Mouse (Mus musculus) lung, postnatal 14 days (tissue): ENCODE measurements around the gene Dhx33.

Source experiments
- DNase-seq: peaks from one replicate; pipeline ENCODE4 v3.0.0; 2021

The Dhx33 gene

DNA sequence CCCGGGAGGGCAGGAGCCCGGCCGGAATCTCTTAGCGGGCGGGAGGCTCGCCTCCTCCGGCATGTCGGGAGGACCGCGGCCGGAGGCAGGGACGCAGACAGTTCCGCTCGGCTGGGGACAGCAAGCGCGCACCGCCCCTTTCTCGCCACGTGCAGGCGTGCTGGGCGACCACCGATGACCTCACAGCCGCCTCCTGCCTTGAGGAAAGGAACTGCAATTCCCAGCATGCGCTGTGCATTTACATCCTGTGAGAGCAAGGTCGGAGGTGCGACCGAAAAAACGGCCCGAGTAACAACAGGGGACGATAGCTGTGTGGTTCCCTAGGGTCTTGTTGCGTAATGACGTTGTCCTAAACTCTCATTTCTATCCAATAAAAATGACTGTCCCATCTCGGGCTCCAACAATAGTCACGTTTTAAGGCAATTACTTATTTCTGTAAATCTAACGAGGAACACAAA is at the start of gene Dhx33:
TSS of gene Dhx33 (minus strand) at position 122 of the 458 bp plus-strand sequence.
- DNase-seq = peak; percentile 96

DNA sequence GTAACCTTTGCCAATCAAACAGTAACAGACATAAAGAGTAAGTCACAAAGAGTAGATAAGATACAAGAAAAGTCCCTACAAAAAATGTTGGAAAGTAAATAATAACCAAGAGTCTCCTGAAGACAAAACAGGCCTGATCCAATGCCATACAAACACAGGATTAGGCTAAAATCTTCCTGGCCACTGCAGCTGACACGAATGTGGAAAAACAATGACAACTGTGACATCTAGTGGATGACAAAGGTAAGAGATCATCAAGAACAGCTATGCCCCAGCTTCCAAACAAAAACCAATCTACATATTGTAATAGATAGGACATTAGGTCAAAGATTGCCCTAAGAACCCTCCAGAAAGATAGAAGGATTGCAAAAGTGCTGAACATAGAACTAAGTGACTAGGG is 48.3 kb upstream of the Dhx33 start:
- DNase-seq = peak; percentile 7

DNA sequence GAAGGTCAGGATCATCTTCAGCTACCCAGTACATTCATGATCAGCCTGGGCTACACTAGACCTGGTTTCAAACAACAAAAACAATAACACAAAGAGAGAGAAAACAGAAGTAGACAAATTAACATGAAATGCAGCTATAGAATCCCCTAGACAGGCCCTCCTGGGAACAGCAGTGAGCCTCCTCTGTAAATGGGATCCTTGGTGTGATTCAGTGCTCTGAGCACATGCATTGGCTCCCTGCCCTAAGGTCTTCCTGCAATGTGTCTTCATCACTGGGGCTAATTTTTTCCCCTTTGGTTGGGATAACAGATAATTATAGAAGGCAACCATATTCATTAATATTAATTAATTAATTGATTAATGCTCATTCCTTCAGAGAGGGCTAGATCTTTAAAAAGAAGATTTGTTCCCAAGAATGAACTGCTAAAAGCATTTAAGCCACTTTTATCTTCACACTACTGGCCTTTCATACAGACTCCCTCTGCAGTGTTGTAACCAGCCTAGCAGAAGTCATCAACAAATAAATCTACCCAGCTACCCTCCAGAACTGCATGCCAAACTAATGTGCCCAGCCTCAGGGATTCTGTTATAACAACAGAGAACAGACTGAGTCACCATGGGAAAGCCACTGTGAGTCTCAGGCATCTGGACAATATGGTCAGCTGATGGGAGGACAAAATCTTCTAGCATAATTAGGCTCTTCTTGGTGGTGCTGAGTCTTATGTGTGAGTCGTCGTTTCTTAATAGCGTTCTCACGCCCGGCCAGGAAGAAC is 35.5 kb upstream of the Dhx33 start:
- DNase-seq = no peak

DNA sequence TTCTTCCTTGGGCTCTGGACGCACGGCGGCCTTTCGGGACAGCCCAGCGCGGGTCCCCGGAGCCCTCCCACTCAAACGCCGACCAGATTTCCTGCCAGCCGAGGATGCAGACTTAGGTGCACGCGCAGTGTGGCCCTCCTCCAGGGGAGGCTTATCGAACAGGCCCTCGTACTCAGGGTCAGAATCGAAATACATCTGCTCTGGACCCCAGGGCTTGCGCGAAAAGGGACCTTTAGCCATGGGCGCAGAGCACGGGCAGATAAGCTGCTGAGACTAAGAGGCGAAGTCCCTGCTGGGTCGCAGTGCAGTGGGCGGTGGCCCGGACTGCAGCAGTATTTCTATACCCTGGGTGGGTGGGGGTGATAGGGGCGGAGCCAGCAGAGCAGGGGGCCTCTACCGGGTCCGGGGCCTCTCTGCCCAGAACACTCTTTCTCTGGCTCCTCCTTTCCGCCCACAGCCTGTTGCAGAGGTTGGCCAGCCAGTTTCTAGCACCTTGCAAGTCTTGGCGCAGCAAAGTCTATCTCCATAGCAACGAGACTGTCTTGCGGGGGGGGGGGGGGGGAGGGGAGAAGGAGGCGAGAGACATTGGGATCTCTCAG is 29.0 kb upstream of the Dhx33 start, which contains the start of gene 6330403K07Rik:
TSS of gene 6330403K07Rik (minus strand) at position 351 of the 599 bp plus-strand sequence.
- DNase-seq = peak; percentile 29

DNA sequence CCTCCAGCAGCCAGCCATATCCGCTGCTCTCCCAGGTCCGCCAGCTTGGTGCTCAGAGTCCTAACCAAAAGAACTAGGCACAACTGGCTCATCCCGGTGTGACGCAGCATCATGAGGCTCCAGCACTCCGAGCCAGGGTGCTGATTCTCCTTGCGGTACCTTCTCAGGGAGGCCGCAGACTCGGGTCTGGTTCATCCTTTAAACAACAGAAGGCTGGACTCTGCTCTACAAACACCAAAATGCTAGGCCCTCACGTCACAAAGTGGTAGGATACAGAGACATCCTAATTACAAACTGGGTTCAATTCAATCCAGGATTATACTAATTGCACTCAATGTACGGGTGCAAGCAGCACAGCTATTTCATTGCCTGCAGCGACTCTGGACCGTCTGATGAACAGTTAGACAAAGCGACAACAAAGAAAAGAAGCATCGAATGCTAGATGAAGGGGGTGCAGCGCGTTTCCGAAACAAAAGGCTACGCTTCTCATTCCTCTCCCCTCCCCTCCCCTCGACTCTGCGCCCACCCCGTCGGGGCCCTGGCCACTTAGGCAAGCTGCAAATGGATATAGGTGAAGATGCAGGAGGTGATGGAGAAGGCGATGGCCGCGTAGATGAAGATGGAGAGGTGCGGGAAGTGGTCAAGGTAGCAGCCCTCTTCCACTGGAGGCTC is 28.4 kb upstream of the Dhx33 start:
- DNase-seq = no peak

DNA sequence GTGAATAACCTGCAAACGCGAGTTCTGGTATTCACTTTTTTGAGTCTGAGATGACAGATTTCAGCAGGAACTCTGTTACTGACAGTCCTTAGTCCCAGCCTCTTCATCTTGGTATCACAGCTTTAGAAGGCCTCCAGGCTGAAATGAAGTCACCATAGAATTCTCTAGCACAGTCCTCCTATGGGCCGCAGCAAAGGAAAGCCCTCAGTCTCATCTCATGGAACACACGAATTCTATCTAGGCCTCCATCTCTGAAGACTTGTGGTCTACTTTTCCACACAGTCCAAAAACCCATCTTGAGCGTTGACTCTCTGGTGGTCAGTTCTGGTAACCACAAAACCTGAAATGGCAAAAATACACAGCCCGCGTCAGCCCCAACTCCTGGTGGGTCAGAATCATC is 27.8 kb upstream of the Dhx33 start:
- no peak for DNase-seq

DNA sequence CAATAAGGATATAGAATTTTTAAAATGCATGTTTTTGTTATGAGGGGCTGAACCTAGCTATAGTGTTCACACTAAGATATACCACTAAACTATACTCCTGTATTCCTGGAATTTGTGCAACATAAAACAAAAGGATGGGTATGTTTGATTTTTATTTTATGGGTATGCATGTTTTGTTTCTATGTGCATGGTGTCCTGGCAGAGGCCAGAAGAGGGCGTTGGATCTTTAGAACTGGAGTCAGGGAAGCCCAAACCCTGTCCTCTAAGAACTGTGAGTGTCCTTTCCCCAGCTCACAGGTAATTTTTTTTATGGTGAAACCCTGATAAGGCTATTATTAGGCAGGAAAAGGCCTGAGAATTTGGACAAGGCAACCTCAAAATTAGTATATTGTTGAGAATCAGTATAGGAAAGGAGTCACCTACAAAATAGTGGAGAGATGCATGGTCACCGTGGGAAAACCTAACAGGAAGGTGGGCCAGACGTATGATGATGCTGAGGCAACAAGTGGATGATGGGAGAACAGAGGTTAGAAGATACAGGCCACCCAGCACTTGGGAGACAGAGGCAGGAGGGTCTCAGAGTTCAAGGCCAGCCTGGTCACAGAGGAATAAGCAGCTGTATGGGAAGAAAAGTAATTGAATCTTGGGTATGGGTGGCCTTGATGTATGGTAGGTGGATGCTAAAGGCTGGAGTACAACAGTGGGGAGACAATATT is 25.3 kb upstream of the Dhx33 start:
- DNase-seq = no peak

DNA sequence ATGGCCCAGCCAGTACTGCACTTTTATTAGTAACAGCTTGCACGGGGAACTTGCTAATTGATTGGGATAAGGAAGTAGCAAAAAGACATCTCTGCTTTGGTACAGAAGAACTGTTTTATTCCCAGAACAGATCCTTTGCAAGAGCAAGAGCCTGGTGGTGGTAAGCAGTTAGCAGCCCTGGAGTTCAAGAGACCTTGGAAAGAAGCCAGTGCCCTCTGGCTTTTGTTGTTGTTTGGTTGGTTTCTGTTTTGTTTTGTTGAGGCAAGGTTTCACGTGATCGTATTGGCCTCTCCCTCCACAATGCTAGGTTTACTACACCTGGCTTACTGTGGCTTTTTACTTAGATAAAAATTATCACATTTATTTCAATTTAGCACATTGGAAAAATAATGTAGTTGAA is 24.0 kb upstream of the Dhx33 start:
- no peak for DNase-seq

DNA sequence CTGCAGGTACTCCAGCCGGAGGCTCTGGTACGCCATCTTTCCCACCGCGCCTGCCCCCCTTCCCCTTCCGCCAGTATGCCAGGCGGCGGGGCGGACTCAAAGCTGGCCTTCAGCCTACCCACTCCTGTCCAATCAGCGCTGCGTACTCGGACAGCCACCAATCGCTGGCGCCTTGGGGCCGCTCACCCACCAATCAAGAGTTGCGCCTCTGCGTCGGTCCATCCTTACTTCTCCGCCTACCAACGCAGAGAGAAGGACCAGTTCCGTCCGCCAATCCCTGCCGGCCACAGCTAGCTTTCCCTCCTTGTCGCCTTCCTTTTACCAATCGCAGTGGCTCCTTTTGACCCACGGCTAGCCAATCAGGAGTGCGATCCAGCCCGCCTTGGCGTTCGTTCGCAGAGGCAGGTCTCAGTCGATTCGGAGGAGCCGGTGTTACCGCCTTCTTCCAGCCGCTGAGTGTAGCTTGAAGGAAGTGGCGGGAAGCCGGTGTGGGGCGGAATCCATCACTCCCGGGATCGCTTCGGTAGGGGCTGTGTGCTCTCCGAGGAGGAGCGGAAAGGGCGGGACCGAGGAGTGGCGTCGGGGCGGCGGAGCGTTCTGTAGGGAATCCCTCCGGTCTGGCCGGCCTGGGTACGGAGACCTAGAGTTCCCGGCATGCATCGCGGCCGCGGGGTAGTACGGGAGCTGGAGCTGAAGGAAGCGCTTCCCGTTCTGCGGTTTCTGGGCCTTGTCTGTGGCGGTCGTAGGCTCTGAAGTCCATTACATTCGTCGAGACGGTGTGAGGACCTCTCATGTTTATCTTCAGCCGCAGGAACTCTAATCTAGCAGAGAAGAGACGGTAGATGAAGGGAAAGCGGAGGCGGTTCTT is 15.2 kb upstream of the Dhx33 start, which contains the start of the genes Mis12 and Derl2:
TSS of gene Mis12 (plus strand) at position 411 of the 868 bp plus-strand sequence.
TSS of gene Derl2 (minus strand) at position 641 of the 868 bp plus-strand sequence.
- DNase-seq = peak; percentile 97

DNA sequence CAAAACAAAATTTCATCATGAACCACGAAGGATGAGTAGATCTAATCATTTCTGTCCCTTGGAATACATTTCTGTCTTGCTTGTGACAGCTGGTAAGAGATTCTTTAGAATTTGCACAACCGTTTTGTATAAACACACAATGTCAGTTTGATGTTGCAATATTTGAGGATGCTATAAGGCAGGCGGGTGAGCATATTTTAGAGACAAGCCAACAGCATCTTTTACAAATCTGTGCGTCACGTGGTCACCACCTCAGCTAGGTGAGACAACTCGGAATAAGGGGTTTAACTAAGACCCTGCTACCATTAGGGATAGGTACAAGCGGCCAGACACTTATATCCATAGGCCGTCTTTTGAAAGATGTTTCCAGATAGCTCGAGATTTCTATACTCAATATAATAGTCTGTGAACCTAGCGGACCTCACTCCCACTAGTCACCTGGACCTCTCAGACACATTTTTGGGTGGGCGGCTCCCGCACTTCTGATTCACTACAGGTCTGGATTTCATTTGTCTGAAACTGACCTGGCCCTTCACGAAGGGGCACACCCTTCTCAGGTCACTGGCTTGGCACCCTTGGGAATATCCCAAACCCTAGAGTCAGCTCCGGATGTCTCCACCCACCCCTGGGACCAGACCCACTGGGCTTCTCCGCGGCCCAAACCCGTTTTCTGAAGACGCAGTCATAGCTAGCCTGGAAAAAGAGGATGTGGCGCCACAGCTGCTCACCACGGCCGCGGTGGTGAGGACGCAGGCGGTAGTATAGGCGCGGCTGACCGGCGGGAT is 14.4 kb upstream of the Dhx33 start:
- DNase-seq = no peak

DNA sequence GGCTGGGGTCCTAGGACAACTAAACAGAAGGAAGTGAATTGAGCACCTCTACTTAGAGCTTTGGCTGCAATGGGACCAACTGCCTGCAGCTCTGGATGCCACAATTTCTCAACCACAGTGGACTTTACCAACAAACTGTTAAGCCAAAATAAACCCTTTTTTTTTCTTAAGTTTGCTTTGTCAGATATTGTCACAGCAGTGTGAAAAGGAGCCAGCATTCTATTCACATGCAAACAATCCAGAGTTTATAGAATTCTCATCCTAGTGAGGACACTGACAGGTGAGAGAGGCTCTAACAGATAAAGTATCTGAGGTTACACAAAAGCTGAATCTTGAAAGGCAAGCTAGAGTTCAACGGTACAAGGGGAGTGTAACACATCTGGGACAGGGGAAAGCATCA is 12.8 kb upstream of the Dhx33 start:
- no peak for DNase-seq

DNA sequence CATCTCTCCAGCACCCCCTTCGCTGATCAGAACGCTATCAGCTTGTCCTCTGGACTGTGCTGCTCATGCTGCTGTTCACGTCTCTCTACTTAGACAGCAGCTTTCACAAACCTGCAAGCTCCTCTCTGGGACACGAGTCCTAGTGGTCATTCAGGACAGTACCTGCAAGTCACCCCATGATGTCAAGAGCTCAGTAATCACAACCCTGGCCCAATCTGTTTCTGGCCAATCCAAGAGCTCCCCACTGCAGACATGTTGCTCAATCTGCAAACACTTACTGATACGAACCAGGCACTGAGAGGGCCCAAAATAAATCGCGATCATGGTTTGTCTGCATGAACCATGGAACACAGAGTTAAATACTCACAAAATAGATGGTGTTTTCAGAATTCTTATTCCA is 8.5 kb upstream of the Dhx33 start:
- DNase-seq = peak; percentile 7

DNA sequence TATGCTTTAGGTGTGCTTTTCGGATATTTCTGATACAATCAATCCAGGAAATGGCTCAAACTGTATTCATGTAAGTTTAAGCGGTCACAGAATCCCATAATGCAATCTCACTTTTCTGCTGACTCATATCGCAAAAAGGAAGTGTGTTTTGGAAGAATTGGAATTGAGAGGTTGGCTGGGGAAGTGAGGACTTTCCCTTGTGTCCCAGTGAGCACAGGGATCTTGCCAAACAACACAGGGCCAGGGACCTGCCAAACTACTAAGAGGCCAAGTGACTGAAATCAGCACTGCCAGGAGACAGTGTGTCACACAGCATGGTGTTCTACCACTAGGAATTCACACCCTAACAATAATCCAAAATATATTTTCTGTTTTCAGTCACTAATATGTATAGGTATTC is 4.1 kb upstream of the Dhx33 start:
- no peak for DNase-seq

DNA sequence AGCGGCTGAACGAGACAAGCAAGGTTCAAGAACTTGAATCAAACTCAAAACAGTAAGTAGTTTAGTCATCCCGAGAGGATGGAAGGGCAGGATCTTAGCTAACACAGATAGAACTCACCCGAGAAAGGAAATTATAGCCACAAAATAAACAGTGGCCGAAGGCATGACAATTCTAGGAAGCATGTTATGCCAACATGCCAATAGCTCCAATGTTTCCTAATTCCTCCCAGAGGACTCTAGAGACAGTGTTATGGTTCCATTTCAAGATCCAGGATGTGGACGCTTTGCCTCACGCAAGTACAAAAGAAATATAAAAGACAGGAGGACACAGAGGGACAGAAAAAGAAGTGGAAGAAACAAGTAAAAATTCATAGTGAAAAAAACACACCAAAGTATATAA is 3.6 kb upstream of the Dhx33 start:
- DNase-seq = peak; percentile 9

DNA sequence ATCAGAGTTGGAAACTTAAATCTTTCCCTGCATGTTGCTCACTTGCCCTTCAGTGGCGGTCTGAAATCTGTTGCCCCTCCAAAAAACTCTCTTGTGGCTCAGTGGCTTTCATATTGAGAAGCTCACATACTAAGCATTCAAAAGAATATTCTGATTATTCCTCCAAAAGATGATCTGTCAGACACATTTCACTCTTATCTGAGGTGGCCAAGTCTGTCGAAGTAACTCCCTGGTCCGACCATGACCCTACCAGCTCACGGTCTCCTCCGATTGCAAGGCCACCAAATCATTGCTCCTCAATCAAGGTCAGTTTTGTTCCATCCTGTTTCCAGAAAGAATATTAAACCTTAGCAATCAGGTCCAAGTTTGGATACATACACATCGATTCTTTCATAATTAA is 2.8 kb upstream of the Dhx33 start:
- DNase-seq = no peak

DNA sequence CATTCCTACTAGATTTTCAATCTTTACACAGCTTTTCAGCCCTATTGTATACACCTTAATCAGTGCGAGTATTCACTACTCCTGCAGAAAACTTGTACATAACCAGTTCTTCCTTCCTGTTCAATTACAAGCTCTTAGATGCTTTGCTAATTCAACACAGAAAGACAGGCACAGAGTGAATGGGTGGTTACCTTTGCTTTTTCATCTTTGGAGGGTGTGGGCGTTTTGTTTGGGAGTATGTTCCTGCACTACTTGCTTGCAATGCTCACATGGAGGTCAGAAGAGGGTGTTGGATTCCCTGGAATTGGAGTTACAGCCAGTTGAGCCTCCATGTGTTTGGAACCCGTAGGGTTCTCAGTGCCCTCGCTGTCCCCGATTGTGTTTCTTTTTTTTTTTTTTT is 809 bp upstream of the Dhx33 start:
- no peak for DNase-seq

DNA sequence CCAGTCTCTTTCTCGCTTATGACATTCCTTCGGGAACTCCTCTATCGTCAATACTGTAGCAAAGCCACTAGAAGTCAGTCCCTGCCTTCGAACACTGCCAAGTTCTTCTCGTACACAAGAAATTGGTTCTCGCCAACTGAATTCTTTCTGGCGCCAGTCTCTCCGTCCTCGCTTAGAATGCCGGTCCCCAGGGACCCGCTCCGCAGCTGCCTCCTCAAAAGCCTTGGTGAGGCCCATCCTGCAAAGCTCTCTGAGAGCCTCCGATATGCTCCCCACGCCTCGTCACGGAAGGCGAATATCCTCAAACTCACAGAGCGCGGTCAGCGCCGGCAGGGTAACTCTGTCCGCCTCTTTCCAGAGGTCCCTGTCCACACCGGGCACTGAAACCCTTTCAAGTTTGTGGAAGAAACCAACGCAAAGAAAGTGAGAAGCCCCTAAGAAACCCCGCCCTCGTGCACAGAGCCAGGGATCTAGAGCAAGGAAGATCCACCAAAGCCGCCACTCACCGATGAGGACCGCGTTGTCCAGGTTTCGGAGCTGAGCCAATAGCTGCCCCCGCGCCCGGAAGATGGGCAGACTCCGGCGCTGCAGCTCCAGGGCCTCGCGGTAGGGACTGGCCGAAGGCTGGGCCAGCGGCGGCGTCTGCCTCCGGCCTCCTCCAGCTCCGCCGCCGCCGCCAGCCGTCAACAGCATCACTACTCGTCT is 474 bp downstream of the Dhx33 start:
- DNase-seq = no peak

DNA sequence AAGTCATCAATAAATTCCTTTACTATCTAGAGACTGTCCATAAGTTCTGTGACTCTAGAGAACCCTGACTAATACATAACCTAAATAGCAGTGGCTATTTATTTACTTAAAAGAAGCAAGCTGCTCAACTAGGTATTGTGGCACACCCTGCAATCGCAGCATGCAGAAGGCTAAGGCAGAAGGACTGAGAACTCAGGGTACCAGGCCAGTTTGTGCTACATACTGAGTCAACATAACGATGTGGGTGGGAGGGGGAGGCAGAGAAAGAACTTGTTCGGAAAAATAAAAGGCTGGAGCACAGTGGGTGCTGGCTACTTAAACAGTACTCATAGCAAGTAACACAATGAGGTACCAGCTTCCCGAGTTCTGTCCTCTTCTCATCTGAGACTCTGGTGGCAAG is 3.1 kb downstream of the Dhx33 start:
- no peak for DNase-seq

DNA sequence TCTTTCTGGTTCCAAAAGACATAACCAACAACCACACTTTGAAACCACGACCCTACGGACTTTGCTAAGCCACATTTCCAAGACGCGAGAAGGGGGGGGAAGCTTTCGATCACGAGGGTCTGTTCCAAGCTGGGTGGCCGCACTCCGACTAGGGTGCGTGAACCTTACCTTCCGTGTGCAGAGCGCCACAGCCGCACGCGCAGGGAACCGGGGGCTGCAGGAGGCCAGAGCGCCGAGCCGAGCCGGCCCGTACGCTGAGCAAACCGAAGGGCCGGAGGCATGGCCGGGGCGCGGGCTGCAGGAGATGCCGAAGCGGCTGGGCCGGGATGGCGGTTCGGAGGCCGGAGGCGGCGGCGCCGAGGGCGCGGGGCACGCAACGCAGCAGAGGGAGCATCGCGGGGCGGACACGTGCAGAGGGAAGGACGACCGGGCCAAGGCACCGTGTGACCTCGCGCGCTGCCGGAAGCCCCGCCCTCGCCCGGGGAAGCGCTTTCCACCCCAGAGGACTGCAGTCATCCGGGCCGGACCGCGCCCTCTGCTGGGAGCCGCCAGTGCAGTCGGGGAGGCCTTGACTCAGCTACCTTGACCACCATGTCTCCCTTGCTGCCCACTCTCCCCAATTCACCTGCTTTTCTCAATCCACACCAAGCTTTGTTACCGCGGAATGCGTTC is 21.5 kb downstream of the Dhx33 start, which contains the start of gene C1qbp:
TSS of gene C1qbp (minus strand) at position 470 of the 672 bp plus-strand sequence.
- peak; percentile 97 for DNase-seq

DNA sequence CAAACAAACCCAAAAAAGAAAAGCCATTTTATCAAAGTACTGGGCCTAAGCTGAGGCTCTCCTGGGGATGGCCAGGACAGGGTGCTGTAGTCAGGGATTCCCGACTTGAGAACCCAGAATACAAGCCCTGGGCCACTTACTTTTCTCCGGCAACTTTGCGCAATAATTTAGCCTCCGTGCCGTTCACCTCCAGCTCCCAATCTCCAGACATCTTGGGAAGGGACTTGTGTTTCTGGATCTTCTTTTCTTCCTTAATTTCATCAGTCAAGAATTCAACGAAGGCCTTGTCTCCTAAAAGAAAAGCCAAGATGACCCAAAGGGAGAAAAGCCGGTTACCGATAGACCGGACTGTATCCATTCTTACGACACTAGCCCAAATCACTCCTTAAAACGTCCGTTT is 22.2 kb downstream of the Dhx33 start:
- DNase-seq = no peak
